Mouse (Mus musculus) MEL-GATA-1-ER (cell line): Measurements from ENCODE around the gene Lime1.

Source experiments
- DNase-seq: peaks from one replicate; pipeline ENCODE4 v3.0.0-alpha.2; 2012; ENCODE audit warnings: low read depth; ENCODE audit errors: extremely low read depth

Gene Lime1

GRCm38 (mm10) chr2:181379778-181380177 is at the start of gene Lime1:
Lime1 (plus strand) TSS chr2:181380078.
- no peak for DNase-seq

- DNase-seq: no peak
These were observed 47.3 kb upstream of the Lime1 start for GRCm38 (mm10) chr2:181332542-181332941.

- peak; percentile 37 for DNase-seq
These were observed 45.9 kb upstream of the Lime1 start for GRCm38 (mm10) chr2:181334023-181334422.

GRCm38 (mm10) chr2:181340426-181340825 is 39.5 kb upstream of the Lime1 start:
- DNase-seq: no peak

DNA sequence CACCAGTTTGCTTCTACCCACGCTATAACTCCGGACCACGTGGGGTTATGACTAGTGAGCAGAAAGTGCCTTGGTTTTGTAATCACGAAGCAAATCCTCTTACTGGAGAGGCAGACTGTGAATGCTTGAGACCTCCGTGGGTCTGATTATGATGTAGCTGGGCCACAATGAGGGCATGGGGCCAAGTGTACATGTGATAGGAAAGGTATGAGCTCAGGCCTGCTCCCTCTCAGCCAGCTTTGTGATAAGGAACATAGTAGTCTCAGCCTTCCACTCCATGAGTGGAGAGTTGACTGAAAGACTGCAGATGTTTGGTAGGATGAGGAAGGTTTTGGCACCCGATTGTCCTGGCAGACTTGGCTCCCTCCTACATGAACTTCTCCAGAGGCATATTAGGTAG is 37.1 kb upstream of the Lime1 start:
- no peak for DNase-seq

- DNase-seq: no peak
These were observed 23.1 kb upstream of the Lime1 start for GRCm38 (mm10) chr2:181356780-181357179.

GRCm38 (mm10) chr2:181363946-181364345 is 15.9 kb upstream of the Lime1 start:
- DNase-seq: no peak

DNA sequence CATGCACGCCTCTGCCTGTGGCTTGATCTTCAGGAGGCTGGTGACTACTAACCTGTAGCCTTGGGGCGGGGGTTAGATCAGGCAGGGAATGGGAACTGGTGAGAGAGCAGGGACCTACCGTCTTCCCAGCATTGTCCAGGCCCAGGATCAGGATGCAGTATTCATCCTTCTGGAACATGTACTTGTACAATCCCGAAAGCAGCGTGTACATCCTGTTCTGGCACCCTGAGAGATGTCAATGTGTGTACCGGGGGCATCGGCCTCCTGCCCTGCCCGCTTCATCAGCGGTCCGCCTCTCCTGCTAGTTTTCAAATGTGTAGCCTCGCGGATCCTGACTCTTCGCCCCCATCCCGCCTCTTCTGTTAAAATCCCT is 15.4 kb upstream of the Lime1 start:
- no peak for DNase-seq

DNA sequence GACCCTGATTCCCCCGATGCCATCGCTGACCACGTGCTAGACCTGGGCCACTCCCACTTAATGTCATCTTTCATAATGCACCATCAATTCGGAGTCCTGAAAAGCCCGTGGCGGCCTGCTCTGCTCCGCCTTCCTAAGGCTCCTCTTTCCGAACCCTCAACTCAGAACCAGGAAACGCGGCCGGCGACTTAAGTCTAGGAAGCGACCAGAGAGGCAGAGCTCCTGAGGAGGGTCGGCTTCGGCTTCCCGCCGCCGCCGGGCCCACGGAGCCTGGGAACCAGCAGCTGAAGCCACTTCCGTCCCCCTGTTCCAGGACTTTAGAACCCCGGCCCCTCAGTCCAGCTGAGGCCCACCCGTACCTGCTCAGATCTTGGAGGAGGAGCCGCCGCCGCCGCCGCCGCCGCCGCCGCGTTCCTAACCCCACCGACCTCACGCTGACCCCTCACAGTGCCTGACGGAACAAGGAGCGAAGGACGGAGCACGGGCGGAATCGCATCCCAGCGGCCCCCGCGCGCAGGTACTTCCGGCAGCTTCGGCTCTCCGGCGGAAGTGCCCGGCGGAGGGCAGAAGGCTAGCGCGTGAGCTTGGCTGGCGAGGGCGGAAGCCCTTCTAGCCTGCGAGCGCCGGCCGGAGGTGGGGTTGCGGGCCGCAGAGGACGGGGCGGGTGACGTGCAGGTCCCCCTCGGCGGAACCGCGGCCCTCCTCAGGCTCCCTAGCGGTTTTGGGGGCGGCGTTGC is 14.8 kb upstream of the Lime1 start, which contains the start of the genes Zgpat and Arfrp1:
Gene Zgpat, plus strand, starts transcription at position 69 of the 737 bp plus-strand sequence.
Gene Arfrp1, minus strand, starts transcription at position 545 of the 737 bp plus-strand sequence.
- peak; percentile 61 for DNase-seq

- peak; percentile 29 for DNase-seq
These were observed 14.2 kb upstream of the Lime1 start for GRCm38 (mm10) chr2:181365655-181366075.

- DNase-seq: no peak
These were observed 9.9 kb upstream of the Lime1 start for GRCm38 (mm10) chr2:181370001-181370400.

GRCm38 (mm10) chr2:181375787-181376186 is 4.1 kb upstream of the Lime1 start:
- peak; percentile 40 for DNase-seq

DNA sequence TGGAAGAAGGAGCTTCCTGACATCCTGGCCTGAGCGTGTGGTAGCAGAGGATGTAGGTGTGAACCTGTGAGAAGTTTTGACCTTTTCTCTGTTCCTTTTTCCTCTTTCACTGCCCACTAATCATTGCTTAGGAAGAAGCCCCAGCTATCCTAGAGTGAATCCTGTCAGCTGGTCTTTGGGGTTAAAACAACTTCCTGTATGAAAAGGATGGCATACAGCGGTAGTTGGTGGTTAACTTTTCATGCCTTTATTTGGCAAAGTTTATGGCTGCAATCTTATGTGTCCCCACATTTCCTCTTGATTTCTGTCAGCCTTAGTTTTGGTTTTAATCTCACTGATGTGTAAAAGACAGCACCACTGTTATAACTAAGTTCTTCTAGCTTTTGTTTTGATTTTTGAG is 2.6 kb upstream of the Lime1 start:
- DNase-seq: no peak

DNA sequence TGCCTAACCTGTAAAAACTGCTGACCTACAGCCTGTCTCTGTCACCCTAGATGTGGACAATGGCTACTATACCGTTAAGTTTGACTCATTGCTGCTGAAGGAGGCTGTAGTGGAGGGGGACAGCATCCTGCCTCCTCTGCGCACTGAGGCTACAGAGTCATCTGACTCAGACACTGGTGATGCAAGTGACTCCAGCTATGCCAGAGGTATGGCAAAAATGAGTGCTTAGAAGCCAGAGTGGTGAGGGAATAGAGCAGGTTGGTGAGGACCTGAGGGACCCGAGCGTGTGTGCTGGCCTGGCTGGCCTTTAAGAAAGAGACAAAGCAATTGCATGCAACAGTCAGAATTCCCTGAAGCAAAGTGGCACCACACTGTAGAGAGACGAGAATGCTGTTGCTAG is 1.2 kb upstream of the Lime1 start:
- DNase-seq: no peak

- DNase-seq: no peak
These were observed 373 bp downstream of the Lime1 start for GRCm38 (mm10) chr2:181380251-181380650.

DNA sequence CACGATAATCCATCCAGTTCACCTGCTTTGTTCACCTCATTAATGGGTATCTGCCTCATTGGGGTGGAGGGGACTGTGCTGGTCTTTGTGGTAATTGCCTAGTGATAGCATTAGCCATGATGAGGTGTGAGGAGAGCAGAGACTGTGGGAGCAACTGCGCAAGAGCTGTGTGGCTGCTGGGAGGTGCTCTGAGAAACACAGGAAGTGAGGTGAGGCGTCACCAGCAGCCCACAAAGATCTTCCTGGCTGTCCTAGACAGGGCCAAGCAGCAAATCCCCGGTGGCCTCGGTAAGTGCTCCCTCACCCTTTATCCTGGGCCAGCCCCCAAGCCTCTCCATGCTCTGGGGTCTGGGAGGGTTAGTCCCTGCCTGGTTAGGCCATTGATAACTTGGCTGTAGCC is 1.2 kb downstream of the Lime1 start:
- DNase-seq: no peak

DNA sequence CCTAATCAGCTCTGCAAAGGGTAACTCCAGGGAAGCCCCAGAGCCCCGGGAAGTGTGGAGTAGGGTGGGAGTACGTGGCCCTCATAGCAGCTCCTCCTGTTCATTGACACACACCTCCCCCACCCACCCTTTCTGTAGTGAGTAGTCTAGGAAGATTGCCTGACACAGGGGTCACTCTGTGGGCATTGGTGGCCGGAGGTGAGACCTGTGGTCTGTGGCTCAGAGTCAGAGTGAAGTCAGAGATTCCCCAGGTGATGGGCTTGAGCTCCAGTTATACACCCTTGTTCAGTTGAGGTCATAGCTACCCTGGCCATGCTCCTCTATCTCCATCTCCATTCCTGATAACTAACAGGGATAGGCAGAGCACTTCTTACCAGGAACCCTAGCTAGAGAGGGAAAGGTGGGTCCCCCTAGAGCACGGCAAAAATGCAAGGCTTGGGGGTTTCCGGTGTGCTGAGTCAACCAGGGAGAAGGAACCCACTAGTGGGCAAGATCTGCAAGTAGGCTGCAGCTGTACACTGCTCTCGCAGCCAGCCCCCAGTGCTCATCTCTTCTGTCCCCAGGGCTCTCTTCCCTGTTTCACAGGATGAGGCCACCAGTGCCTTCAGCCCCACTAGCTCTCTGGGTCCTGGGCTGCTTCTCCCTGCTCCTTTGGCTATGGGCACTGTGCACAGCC is 1.9 kb downstream of the Lime1 start:
- DNase-seq: no peak

- no peak for DNase-seq
These were observed 4.6 kb downstream of the Lime1 start for GRCm38 (mm10) chr2:181384463-181384862.

- no peak for DNase-seq
These were observed 5.1 kb downstream of the Lime1 start for GRCm38 (mm10) chr2:181384919-181385391.

DNA sequence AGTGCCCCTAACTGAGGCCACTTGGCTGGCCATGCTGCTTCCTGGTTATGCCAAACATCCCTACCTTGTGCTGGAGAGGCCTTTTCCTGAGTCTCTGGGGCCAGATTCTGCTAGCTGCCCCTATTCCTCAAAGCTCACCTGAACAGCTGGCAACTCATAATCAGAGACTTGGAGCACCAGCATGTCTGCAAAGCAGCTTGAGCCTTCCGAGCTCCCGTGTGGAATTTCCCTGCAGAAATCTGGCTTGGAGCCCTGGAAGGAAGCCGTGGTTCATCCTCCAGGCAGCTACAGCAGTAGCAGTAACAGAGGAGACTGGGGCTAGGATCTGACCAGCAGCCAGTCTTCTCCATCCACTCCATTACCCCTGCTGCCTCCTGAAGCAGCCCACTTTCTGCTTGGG is 6.0 kb downstream of the Lime1 start:
- no peak for DNase-seq

DNA sequence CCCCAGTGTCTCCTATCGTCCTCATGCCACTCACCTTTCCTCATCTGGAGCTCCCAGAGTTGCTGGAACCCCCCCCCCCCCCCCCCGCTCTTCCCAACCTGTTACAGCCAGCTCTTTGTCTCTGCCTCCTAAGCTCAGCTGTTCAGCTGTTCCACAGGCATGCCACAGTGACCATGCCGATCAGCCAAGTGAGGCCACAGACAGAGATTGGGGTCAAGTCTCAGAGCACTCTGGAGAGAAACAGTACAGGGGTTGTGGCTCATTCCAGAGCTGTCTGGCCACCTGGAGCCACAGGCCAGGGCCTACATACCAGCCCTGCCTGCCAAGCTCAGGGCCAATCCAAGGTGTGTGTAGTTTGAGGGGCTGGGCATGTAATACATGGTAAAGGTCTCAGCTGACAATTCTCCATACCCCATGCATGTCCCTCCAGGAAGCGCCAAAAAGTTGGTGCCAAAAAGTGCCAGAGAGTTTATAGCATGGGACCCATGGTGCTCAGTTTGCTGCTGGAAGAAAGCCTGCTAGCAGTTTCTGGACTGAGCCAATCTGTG is 6.9 kb downstream of the Lime1 start:
- no peak for DNase-seq

GRCm38 (mm10) chr2:181390136-181390870 is 10.4 kb downstream of the Lime1 start:
- no peak for DNase-seq
